Mouse (Mus musculus): ENCODE measurements around the gene Ajuba.

- no peak for TF ChIP-seq TCF12 (IDR thresholded peaks at IDR 0.05; ENCODE audit: insufficient read depth, poor library complexity, severe bottlenecking)
- no peak for TF ChIP-seq MYOD1 (IDR thresholded peaks at IDR 0.05; ENCODE audit: control insufficient read depth in 1 of 3, insufficient read length in 2 of 3, low read depth in 2 of 3)
- no peak for TF ChIP-seq CEBPB (IDR thresholded peaks at IDR 0.05; ENCODE audit: insufficient read depth, poor library complexity, severe bottlenecking)
- TF ChIP-seq POLR2A (IDR thresholded peaks at IDR 0.05; ENCODE audit: insufficient read length, low read depth) = no peak
- TF ChIP-seq MAX (IDR thresholded peaks at IDR 0.05; ENCODE audit: low read depth) = no peak
These were observed 48.8 kb downstream of the Ajuba start for GRCm38 (mm10) chr14:54528446-54529111.

All from myocyte (in vitro differentiated cells).